Mouse (Mus musculus) right cerebral cortex, postnatal 25 days (tissue): ENCODE measurements around the gene Gpr146.
A peak's percentile ranks its signal among the peaks of the same experiment; 100 is the strongest.

Experiments
- DNase-seq: peaks from one replicate; pipeline ENCODE4 v3.0.0; 2022

Gene Gpr146

GRCm38 (mm10) chr5:139433842-139434568 lies 56.5 kb downstream of the Gpr146 start:
- DNase-seq: no peak

- peak; percentile 72 for DNase-seq
These were observed 57.4 kb downstream of the Gpr146 start for GRCm38 (mm10) chr5:139434940-139435339.

GRCm38 (mm10) chr5:139437769-139438168 lies 60.3 kb downstream of the Gpr146 start:
- DNase-seq: no peak

GRCm38 (mm10) chr5:139438440-139438839 lies 60.9 kb downstream of the Gpr146 start:
- DNase-seq: no peak

GRCm38 (mm10) chr5:139440451-139440850 lies 63.0 kb downstream of the Gpr146 start:
- no peak for DNase-seq

GRCm38 (mm10) chr5:139440926-139441725 lies 63.6 kb downstream of the Gpr146 start:
- DNase-seq: no peak

GRCm38 (mm10) chr5:139441726-139442018 lies 64.2 kb downstream of the Gpr146 start:
- no peak for DNase-seq

GRCm38 (mm10) chr5:139442428-139442827 lies 64.9 kb downstream of the Gpr146 start:
- no peak for DNase-seq

GRCm38 (mm10) chr5:139442962-139443361 lies 65.5 kb downstream of the Gpr146 start:
- no peak for DNase-seq

GRCm38 (mm10) chr5:139445258-139445657 lies 67.8 kb downstream of the Gpr146 start:
- no peak for DNase-seq
